Mouse (Mus musculus) right cerebral cortex, postnatal 36 days (tissue): Measurements from ENCODE around the gene Uqcrh.

Source experiments
- DNase-seq, 2 experiments: peaks; one replicate each; pipeline ENCODE4 v3.0.0; 2022; ENCODE audit warnings: low spot score in 2 of 2, mixed read lengths in 1 of 2

The Uqcrh gene

DNA sequence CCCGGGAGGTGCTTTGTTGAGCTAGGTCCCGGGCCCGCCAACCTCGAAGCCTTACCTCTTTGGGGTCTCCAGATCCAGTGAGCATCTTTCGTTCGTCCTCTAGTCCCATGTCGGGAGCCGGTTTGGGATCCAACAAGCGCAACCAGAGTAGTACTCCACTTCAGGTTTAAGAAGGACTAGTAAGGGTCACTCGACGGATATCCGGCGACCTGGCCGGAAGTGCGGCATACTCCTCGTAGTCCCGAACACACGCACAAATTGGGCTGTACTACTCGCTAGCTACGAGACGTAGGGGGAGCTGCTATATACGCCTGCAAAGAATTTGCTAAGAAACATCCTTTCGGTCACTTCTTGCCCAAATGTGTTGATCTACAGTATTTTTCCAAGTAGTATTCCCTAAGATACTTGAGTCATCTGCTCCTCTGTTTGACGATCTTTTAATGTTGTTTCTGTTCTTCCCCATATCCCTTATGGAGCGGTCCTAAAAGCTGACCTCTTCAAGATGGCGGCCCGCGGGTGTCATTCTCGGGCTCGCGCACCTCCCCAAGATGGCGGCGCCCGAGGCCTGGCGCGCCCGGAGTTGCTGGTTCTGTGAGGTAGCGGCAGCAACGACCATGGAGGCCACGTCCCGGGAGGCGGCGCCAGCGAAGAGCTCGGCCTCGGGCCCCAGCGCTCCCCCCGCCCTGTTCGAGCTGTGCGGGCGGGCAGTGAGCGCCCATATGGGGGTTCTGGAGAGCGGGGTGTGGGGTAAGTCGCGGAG, at the start of gene Uqcrh, which contains the start of gene Lrrc41:
Uqcrh (minus strand) TSS at position 211 of the 760 bp plus-strand sequence.
Lrrc41 (plus strand) TSS at position 409 of the 760 bp plus-strand sequence.
- peak; percentile 94 for DNase-seq

DNA sequence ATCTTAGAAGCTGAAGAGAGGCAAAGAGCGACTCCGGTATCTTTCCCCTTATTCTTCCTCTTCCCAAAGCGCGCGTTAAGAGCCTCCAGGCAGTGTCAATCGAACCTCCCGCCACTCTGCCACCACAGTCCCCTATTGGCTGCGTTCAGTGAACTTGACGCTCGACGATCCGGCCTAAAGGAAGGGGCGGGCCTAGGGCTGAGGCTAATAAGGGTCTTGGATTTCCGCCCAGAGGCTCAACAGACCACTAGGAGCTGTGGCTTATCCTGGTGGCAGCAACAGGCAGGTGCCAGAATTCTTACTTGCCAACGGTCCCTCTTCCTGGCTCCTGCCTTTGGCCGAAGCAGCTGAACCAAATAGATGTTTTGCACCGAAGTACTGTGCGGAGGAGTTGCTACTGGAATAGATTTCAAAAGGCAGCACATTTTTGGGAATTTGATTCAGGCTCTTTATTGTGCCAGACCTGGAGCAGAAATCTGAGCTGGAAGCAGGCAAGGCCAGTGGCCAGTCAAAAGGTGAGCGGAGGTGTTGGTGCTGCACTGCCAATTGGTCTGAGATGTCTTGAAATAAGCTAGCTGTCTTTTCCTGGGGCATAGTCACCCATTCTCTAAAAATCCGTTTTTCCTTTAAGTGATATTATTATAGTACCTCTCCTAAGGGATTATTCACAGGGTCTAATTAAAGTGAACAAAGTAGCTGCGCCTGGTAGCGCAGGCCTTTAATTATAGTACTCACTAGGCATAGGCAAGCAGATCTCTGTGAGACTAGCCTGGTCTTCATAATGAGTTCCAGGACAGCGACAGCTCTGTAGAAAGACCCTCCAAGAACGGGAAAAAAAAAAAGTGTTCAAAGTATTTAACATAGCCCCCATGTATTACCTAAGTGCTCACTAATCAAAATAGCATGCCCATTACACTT, 49.0 kb upstream of the Uqcrh start, which contains the start of the genes Rad54l and Pomgnt1:
Rad54l (minus strand) TSS at position 89 of the 918 bp plus-strand sequence.
Pomgnt1 (plus strand) TSS at position 239 of the 918 bp plus-strand sequence.
- peak; percentile 63 to 64 for DNase-seq

DNA sequence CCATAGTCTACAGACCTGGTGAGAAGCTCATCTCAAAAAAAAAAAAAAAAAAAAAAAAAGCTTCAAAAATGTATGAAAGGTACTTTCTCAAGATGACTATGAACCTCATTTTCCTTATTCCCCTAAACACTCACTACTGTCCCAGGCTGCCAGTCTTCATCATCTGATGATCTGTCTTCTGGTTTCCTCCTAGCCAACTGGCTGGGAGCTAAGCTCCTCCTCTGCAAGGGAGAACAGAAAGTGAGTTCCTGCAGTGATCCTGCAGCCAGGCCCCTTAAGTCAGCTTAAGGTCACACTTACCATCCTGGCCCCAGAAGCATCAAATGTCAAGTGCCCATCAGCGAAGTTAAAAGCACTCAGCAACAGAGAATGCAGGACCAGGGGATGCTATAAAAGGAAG, 47.9 kb upstream of the Uqcrh start:
- no peak for DNase-seq

DNA sequence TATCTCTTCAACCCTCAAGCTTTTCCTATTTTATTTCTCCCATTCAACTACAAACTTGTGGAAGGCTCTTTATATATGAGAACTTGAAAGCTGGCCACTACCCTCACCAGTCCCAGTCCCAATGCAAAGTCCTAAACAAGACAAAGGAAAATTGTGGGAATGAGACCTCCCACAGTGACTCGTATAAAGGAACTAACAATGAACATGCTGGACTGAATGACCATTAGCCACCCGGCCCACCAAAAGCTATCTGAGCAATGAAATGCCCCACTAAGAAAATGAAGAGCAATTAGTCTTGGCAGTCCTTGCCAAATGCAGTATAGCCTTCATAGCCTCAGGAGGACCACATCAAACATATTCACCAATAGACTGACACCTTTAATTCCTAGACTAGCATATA, 36.6 kb upstream of the Uqcrh start:
- no peak for DNase-seq

DNA sequence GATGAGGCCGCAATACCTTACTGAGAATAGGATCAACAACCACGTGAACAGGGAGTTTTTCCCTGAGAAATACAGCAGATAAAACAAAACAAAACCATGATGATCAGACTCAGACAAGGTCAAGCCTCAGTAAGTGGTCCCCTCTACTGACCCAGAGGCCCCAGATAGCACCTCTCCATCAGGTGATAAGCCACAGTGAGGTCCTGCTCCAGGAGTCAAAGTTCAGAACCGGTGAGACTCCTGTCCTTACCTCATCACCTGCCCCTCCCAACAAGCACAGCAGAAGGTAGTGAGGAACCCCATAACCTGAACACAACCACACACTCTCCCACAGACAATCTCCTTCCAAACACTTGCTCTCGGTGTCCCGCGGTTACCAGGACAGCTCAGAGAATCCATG, 35.8 kb upstream of the Uqcrh start:
- DNase-seq: no peak

DNA sequence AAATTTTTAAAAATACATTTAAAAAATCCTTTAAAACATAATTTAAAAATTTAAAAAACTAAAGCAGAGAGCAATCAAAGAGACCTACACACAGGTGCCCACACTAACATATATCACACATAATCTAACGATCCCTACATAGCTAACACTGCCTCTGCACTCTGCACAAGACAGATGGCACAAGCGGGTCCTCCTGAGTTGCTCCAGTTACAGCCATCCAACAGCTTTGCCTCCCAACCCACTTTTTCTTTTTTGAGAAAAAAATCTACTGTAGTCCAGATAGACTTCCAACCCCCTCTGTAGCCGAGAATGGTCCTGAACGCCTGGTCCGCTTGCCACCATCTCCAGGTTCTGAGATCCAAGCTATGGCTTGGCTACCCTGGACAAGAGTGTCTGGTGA, 30.4 kb upstream of the Uqcrh start:
- DNase-seq: peak in 1 of 2 experiments; percentile 26

DNA sequence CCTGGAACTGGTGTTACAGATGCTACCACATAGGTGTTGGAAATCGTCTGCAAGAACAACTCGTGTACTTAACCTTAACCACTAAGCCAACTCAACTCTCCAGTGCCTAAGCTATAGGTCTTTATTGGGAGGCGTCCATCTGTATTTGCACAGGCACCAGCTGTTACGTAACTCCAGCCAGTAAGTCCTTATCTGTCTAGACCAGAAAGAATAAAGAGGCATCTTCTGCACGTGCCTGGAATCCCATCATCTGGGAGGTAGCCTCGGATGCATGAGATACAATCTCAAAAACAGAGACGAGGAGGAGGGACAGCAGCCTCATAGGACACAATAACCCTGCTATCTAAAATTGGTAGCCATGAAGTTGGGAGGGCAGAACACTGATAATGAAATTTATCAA, 26.1 kb upstream of the Uqcrh start:
- no peak for DNase-seq

DNA sequence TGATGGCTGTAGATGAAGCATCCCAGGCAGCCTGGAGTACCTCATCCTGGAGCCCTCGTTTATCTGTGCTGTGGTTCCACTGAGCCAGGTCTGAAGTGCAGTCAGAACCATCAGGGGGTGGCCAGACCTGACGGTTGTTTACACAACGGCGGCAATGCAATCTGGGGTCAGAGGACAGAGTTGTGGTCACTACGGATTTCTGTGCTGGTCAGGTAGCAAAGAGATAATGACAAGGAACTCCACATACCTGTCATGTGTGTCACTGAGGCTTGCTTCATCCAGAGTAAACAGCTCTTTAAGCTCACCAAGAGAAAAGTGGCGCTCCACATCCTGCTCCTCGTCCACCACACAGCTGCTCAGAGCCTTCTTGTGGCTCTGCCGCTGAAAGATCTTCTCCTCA, 22.3 kb upstream of the Uqcrh start:
- no peak for DNase-seq

DNA sequence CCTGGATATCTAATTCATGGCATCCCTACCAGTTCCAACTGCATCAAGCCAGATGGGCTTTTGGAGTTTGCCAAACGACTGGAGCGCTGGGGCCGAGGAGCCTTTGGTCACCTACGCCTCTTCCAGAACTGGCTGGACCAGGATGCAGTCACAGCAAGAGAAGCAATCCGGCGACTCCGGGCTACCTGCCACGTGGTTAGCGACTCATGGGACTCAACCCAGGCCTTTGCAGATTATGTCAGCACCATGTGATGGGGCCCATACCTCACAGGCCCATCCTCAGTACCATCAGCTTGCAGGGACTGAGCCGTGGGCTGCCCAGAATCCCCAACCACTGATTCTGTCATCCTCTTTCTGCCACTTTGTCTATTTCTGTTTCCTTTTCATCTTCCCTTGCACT, 21.4 kb upstream of the Uqcrh start:
- DNase-seq: no peak

DNA sequence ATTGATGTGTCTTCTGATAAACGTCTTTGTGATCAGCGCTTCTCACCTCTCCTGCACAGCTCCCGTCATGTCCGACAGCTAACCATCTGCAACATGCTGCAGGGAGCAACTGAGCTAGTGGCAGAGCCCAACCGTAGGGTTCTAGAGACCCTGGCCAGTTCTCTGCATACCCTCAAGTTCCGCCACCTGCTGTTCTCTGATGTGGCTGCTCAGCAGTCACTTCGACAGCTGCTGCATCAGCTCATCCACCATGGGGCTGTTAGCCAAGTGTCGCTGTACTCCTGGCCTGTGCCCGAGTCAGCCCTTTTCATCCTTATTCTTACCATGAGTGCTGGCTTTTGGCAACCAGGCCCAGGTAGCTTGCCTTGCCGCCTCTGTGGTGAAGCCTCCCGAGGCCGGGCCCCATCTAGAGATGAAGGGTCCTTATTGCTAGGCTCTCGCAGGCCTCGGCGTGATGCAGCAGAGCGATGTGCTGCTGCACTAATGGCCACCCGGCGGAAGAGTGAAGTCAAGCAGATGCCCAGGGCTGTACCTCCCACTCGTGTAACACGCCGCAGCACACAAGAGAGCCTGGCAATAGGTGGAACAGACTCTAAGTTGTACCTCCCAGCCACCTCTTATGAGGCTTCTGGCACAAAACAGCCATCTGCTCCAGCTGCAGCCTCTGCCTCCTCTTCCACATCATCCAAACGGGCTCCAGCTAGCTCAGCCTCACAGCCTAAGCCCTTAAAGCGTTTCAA, 13.8 kb upstream of the Uqcrh start:
- no peak for DNase-seq

DNA sequence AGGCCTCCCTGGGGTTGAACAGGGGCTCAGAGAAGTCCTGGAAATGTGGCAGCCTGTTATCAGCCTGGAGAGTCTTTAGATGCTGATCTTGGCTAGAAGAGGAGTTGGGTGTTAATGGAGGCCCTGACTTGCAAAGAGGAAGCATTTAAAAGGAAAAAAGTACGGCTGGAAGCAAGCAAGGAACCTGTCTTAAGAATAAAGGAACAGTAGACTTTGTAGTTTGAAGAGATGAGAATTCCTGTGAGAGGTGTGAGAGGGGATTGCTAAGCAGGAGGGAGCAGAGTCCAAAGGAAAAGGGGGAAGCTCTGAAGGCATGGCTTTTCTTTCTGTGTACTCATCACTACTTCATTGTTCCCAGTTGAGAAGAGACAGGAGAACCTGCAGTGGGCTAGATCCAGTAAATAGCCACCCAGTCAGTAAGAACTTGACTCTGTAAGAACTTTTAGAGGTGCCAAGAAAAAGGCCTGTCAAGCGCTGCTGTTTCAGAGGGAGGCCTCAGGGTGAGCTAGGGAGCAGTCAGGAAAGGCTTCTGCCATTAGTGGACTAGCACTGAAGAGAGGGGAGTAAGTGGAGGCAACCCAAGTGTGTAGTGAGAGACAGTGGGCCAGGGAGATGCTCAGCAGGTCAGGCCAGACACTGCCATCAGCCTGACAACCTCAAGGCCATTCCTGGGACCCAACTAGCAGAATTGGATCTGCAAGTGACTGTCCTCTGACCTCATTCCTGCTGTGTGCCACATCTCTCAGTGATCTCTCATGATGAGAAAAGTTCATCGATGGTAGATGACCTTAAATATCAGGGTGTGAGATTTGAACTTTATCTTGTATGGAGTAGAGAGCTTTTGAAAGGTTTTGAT, 2.6 kb upstream of the Uqcrh start:
- no peak for DNase-seq

DNA sequence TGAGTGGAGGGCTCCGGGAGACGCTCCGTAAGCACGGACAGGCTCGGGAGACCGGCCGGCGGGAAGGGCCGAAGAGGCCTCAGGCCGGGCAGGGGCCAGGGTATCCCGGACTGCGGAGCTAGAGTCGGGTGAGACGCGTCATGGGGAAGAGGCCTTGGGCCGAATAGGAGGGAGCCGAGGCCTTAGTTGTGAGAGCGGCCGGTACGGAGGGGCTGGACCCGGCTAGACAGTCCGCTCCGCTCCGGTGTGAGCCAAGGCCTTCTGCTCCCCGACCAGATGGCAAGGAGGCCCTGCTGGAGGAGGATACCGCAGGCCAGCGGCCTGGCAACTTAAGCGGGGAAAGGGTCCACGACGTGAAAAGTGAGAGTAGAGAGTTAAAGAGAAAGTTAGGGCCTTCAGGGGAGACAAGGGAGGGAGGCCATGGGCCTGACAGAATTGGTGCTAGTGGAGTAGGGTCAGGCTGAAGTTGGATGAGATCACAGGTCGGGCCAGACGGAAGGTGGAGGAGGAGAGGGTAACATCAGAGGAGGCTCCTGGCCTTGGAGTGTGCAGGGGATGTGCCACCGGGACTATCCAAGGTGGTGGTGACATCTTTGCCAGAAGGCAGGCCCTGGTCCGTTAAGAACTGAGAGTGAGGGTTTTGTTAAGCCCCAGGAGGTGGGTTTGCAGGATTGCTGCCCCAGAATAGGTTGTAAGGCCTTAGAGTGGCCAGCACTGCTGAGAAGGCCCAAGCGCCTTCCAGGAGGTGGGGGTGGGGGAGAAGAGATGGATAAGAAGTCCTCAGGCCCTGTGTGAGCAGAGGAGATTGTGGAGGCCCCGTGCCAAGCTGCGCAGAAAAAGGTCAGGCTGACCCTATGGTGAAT, 1.7 kb upstream of the Uqcrh start:
- no peak for DNase-seq

DNA sequence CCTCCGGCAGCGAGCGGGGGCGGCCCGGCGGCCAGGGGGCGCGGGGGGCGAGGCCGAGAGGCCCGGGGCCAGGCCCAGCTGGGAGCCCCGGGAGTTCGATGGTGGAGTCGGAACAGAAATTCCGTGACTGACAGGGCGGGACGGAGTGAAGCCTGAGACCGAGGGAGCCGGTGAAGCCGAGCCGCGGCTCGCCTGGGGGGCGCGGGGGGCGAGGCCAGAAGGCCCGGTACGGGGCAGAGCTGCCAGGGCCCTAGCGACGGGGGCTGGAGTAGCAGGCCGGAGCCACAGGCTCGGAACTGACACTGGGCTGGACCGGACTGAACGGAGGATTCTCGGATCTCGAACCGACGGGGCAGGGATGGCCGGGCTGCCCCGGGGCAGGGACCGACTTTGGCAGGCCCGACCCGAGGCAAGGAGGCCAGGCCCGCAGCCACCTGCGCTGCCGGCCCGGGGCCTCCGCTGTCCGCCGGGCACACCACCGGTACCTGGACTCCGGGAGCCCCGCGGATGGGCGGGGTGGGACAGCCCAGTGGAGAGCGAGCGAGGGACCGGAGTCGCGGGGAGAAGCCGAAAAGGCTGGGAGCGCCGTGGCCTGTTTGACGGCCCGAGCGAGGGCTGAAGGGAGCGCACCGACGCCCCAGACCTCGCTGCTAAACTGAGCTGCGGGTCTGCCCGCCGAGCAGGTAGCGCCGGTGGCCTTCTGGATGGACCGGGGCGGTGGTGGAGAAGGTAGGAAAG, 929 bp upstream of the Uqcrh start:
- DNase-seq: no peak

DNA sequence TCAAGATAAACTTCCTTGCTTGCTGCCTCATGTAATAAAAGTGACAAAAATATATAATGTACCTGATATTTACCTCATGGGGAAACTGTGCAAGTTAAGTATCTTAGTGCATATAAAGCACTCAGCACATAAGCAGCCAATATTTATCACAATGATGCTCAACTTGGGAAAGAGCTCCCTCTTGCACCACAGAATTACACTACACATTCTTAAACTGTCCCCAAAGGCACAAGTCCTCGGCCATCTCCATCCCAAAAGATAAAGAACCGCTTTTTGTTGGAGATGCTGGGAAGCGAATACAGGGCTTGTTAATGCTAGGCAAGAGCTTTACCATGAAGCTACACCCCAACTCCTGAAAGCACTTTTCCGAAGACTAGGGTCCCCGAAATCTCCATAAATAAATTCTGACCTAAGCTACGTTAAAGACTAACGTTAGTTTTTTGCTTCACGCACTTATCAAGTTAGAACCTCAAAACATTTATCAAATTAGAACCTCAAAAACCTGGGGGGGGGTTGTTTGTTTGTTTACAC, 661 bp downstream of the Uqcrh start:
- no peak for DNase-seq

DNA sequence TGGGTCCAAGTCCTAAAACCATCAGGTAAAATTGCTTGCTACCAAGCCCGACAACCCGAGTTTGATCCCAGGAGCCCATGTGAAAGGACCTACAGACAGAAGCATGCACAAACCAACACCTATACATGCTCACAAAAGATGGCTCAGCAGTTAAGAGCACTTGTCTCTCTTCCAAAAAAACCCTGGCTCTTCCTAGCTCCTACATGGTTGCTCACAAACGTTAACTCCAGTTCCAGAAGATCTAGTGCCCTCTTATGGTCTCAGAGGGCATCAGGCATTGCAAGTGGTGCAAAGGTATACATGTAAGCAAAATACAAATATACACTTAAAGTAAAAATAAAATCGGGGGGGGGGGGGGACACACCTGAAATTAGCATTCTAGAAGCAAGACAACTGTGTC, 1.7 kb downstream of the Uqcrh start:
- no peak for DNase-seq

DNA sequence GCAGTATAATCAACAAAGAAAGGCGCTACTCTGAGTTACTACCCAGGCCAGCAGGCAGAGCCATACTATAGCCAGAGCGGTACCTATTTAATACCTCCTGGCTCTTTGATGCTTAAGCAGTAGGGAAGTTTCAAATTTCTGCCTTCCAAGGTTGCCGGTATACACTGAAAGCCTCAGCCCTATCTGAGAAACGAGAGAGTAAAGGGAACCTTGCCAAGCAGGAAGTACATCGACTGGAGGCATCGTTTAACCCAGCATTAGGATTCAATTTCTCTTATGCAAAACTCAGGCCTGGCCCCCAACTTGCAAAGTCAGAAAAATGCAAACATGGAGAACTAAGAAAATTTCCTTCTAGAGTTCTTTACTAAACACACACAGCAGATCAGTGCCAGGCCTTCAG, 4.8 kb downstream of the Uqcrh start:
- DNase-seq: no peak

DNA sequence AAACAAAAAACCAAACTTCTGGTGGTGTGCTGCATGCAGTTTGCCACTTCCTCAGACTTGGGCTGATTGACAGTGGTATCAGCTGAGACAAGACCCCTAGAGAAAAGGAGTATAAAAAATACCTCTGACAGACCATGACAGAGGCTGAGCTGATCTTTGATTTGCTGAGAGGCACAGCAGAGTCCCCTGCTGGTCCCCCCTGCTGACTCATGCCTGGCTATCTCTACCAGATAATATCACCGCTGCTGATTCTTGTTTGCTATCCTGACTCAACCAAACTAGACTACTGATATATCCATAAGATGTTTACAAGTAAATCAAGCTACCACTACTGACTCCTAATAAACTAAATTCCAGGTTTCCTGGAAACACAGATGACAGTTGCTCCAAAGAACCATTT, 11.0 kb downstream of the Uqcrh start:
- DNase-seq: no peak

DNA sequence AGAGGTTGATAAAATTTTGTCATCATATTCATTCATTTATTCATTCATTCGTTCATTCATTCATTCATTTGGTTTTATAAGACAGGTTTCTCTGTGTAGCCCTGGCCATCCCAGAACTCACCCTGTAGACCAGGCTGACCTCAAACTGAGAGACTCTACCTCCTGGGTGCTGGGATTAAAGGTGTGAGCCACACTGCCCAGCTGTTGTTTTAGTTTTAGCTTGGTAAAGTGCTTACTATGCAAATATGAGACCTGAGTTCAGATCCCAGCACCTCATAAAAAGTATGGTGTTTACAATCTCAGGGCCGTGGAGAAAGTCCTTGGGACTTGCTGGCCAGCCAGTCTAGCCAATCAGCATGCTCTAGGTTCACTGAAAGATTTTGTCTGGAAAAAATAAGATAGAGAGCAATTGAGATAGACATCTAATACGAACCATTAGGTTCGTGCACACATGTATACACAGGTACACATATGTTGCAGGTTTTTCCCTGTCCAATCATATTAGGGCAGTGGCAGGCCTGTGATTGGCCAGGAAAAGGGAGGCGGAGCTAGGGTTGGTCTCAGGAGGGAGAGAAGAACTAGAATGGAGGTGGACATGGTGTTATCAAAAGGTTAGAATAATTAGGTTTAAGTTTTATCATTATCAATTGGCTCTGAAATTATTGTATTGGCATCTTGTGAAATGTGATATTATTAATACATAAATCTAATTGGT, 15.7 kb downstream of the Uqcrh start:
- no peak for DNase-seq
